Mouse (Mus musculus) ES-E14 (cell line): ENCODE data around the gene Adtrp. TPM values are rescaled to one million over a fixed set of nuclear protein-coding genes. Genes with fewer than 3 reads are reported as not detected.

ENCODE experiments used
- DNase-seq: peaks from one replicate; pipeline ENCODE4 v3.0.0-alpha.2; 2013; ENCODE audit warnings: low read depth, low spot score
- H3K27ac ChIP-seq: 2 replicates; pipeline ENCODE4 v1.5.1; 2012; ENCODE audit warnings: low read depth, mild to moderate bottlenecking, low read length, moderate library complexity, mixed read lengths; ENCODE audit not compliant: poor library complexity, insufficient read depth, severe bottlenecking
- H3K36me3 ChIP-seq: 2 replicates; pipeline ENCODE4 v1.6.1; 2012; ENCODE audit warnings: mild to moderate bottlenecking, low read length, moderate library complexity, mixed read lengths; ENCODE audit not compliant: control insufficient read depth, poor library complexity, insufficient read depth, severe bottlenecking
- H3K4me1 ChIP-seq, 2 experiments: fragments of 150-350 bp in 1 of 2; sonication (generic) in 1 of 2; 2 replicates each; pipeline ENCODE4 v1.6.1; 2012; ENCODE audit warnings: low read length in 2 of 2, mild to moderate bottlenecking in 1 of 2, mixed read lengths in 1 of 2; ENCODE audit not compliant: control insufficient read depth in 2 of 2, insufficient read depth in 2 of 2, poor library complexity in 1 of 2
- H3K4me3 ChIP-seq, 2 experiments: fragments of 150-350 bp in 1 of 2; sonication (generic) in 1 of 2; 2 replicates each; pipeline ENCODE4 v1.5.1; 2012; ENCODE audit warnings: low read length in 2 of 2, low read depth in 1 of 2, mild to moderate bottlenecking in 1 of 2, mixed read lengths in 1 of 2; ENCODE audit not compliant: insufficient read depth in 1 of 2, poor library complexity in 1 of 2, severe bottlenecking in 1 of 2
- H3K9ac ChIP-seq: 2 replicates; pipeline ENCODE4 v1.6.1; 2012; ENCODE audit warnings: low read depth, mild to moderate bottlenecking, low read length, mixed read lengths; ENCODE audit not compliant: poor library complexity, insufficient read depth, severe bottlenecking
- H3K9me3 ChIP-seq: fragments of 150-350 bp; sonication (generic); 2 replicates; pipeline ENCODE4 v1.6.1; 2012; ENCODE audit warnings: low read depth, mild to moderate bottlenecking, low read length; ENCODE audit not compliant: control insufficient read depth, insufficient read depth
- CHD2 ChIP-seq: IDR thresholded peaks from 2 replicates; pipeline ENCODE4 v1.6.1; 2014; ENCODE audit warnings: mild to moderate bottlenecking, low read depth, low read length, inconsistent platforms
- HCFC1 ChIP-seq: IDR thresholded peaks from 2 replicates; pipeline ENCODE4 v1.6.1; 2012; ENCODE audit warnings: low read length, inconsistent platforms, borderline replicate concordance; ENCODE audit not compliant: insufficient read depth
- MAFK ChIP-seq: IDR thresholded peaks from 2 replicates; pipeline ENCODE4 v1.6.1; 2014; ENCODE audit warnings: mild to moderate bottlenecking, low read depth, low read length, inconsistent platforms; ENCODE audit not compliant: insufficient read depth
- ZC3H11A ChIP-seq: IDR thresholded peaks from 2 replicates; pipeline ENCODE4 v1.6.1; 2012; ENCODE audit warnings: low read depth, mild to moderate bottlenecking, inconsistent platforms, low read length, borderline replicate concordance
- ZNF384 ChIP-seq: IDR thresholded peaks from 2 replicates; pipeline ENCODE4 v1.6.1; 2012; ENCODE audit warnings: low read depth, low read length, inconsistent platforms
- in situ Hi-C, 2 experiments: fragments of 600-800 bp; cut with MboI; formaldehyde crosslinking; loops; one replicate each; pipeline ENCODE4 v1.15.1; 2025; ENCODE audit warnings: low sequenced_read_pairs in 2 of 2, inconsistent platforms in 1 of 2; ENCODE audit not compliant: unreplicated experiment in 2 of 2
- total RNA-seq: library from RNA; depleted of rRNA; stranded (reverse); fragments of 300-350 nt; gene quantifications from 2 replicates; pipeline ENCODE4 v1.2.3, GENCODE M21; 2012

Gene Adtrp
- total RNA-seq, 1 experiment: 0.58 TPM

- no peak for TF ChIP-seq ZC3H11A
- TF ChIP-seq HCFC1: no peak
- TF ChIP-seq CHD2: no peak
- TF ChIP-seq ZNF384: no peak
- TF ChIP-seq MAFK: no peak
- H3K36me3 ChIP-seq: no peaks in the 10 kb centered on the region
- H3K9me3 ChIP-seq: no peaks in the 10 kb centered on the region
- H3K9ac ChIP-seq: no peak overlapping the region
- in situ Hi-C loops: no loop called here
- no peaks in the 10 kb centered on the region for H3K4me1 ChIP-seq
- H3K4me3 ChIP-seq: no peak overlapping the region
- DNase-seq: no peak
- H3K27ac ChIP-seq: no peak overlapping the region
Measured at GRCm38 (mm10) chr13:41780296-41780695, 67.2 kb downstream of the Adtrp start.

GRCm38 (mm10) chr13:41779603-41780180 is 67.8 kb downstream of the Adtrp start:
- no peaks in the 10 kb centered on the region for H3K4me1 ChIP-seq
- no peaks in the 10 kb centered on the region for H3K9me3 ChIP-seq
- no peak for DNase-seq
- in situ Hi-C loops: no loop called here
- H3K27ac ChIP-seq: no peak overlapping the region
- no peak overlapping the region for H3K4me3 ChIP-seq
- TF ChIP-seq ZNF384 (no peak), CHD2 (no peak), MAFK (no peak), ZC3H11A (no peak), HCFC1 (no peak)
- H3K36me3 ChIP-seq: no peaks in the 10 kb centered on the region
- no peak overlapping the region for H3K9ac ChIP-seq

- no peak overlapping the region for H3K27ac ChIP-seq
- DNase-seq: no peak
- H3K36me3 ChIP-seq: no peaks in the 10 kb centered on the region
- H3K9me3 ChIP-seq: no peaks in the 10 kb centered on the region
- H3K9ac ChIP-seq: no peak overlapping the region
- in situ Hi-C loops: no loop called here
- H3K4me1 ChIP-seq: no peaks in the 10 kb centered on the region
- no peak for TF ChIP-seq ZC3H11A
- TF ChIP-seq ZNF384: no peak
- TF ChIP-seq CHD2: no peak
- TF ChIP-seq HCFC1: no peak
- TF ChIP-seq MAFK: no peak
- no peak overlapping the region for H3K4me3 ChIP-seq
Measured at GRCm38 (mm10) chr13:41773812-41774376, 73.6 kb downstream of the Adtrp start.

DNA sequence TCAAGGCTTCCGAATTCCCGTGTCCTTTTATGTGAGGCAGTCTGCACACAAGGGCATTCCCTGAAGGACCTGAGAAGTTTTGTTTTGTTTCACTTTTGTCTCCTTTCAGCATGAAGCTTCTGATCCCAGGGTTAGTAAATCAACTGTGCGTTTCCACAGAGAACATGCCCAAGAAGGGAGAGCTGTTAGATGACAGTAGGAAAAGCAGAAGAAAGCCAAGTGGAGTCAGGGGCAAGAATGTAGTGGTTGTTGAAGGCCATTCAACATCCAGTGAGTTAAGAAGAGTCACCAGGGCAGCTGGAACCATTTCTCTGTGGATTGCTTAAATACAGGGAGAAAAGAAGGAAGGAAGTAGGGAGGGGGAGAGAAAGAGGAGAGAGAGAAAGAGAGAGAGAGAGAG is 76.4 kb downstream of the Adtrp start:
- Histone ChIP-seq H3K36me3 (no peaks in the 10 kb centered on the region), H3K27ac (no peak overlapping the region), H3K4me1 (no peaks in the 10 kb centered on the region), H3K9ac (no peak overlapping the region), H3K4me3 (no peak overlapping the region), H3K9me3 (no peaks in the 10 kb centered on the region)
- no peak for TF ChIP-seq ZNF384
- TF ChIP-seq CHD2: no peak
- TF ChIP-seq MAFK: no peak
- no peak for TF ChIP-seq HCFC1
- TF ChIP-seq ZC3H11A: no peak
- in situ Hi-C loops: no loop called here
- DNase-seq: no peak

DNA sequence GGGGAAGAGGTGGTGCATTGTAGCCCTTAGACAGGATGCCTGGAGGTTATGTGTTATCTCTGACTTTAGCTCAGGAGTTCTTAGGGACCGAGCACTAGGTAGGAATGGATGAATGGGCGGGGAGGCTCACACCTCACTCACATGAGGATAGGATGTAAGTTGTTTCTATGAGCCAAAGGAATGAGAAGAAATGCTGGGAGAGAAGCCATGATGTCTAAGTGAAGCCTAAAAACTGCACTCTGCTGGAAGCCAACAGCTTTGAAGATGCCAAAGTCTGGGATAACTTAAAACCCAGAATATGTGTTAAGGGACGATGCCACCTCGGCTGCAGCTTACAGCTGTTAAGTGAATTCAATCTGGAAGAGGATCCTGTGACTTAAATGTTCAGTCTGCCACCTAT is 79.5 kb downstream of the Adtrp start:
- no peak overlapping the region for H3K9ac ChIP-seq
- no peak overlapping the region for H3K27ac ChIP-seq
- H3K4me3 ChIP-seq: no peak overlapping the region
- TF ChIP-seq CHD2 (no peak), HCFC1 (no peak), ZNF384 (no peak), ZC3H11A (no peak), MAFK (no peak)
- in situ Hi-C loops: no loop called here
- DNase-seq: no peak
- H3K4me1 ChIP-seq: no peaks in the 10 kb centered on the region
- H3K36me3 ChIP-seq: no peaks in the 10 kb centered on the region
- H3K9me3 ChIP-seq: no peaks in the 10 kb centered on the region
